Mouse (Mus musculus) neural tube, embryonic 13.5 days (tissue): ENCODE data around the gene Vill. TPM values are rescaled to one million over a fixed set of nuclear protein-coding genes. Genes with fewer than 3 reads are reported as not detected.
A peak's percentile ranks its signal among the peaks of the same experiment; 100 is the strongest.

ENCODE experiments used
- ATAC-seq: fragments of 200-750 bp; cut with Nextera tagmentation; 2 replicates; pipeline ENCODE4 v1.8.0; 2017; ENCODE audit warnings: low read depth, mild to moderate bottlenecking, moderate TSS enrichment, moderate library complexity
- H3K27ac ChIP-seq: fragments of 300-500 bp; sonication (generic); replicated peaks from 2 replicates; pipeline ENCODE4 v1.5.1; 2015; ENCODE audit warnings: moderate library complexity, mild to moderate bottlenecking, inconsistent platforms
- H3K27me3 ChIP-seq: fragments of 300-500 bp; sonication (generic); 2 replicates; pipeline ENCODE4 v1.6.1; 2015; ENCODE audit warnings: mild to moderate bottlenecking, inconsistent platforms
- H3K36me3 ChIP-seq: fragments of 300-500 bp; sonication (generic); 2 replicates; pipeline ENCODE4 v1.6.1; 2015; ENCODE audit warnings: mild to moderate bottlenecking, inconsistent platforms
- H3K4me1 ChIP-seq: fragments of 300-500 bp; sonication (generic); replicated peaks from 2 replicates; pipeline ENCODE4 v1.6.1; 2015; ENCODE audit warnings: inconsistent platforms
- H3K4me2 ChIP-seq: fragments of 300-500 bp; sonication (generic); 2 replicates; pipeline ENCODE4 v1.6.1; 2015; ENCODE audit warnings: inconsistent platforms, mild to moderate bottlenecking, moderate library complexity
- H3K4me3 ChIP-seq: fragments of 300-500 bp; sonication (generic); 2 replicates; pipeline ENCODE4 v1.5.1; 2015; ENCODE audit warnings: mild to moderate bottlenecking, inconsistent platforms
- H3K9ac ChIP-seq: fragments of 300-500 bp; sonication (generic); 2 replicates; pipeline ENCODE4 v1.6.1; 2015; ENCODE audit warnings: moderate library complexity, mild to moderate bottlenecking, inconsistent platforms
- H3K9me3 ChIP-seq: fragments of 300-500 bp; sonication (generic); 2 replicates; pipeline ENCODE4 v1.6.1; 2016; ENCODE audit warnings: inconsistent platforms
- WGBS: fragments of 180-500 bp; shearing (Covaris S2); methylation state at CpG from one replicate; pipeline ENCODE4 v1.1.7; 2015; 5-methylcytosine and 5-hydroxymethylcytosine counted together
- polyA plus RNA-seq: library from polyadenylated mRNA; unstranded; fragments of >200 nt; fragmentation: Nextera tagmentation; extraction: Ambion mirVana; gene quantifications from 2 replicates; pipeline ENCODE4 v1.2.1, GENCODE M21; 2015

The Vill gene
- polyA plus RNA-seq, 1 experiment from 2014 or later, result 6.9 TPM

GRCm38 (mm10) chr9:119027337-119027736 is 25.2 kb upstream of the Vill start:
- H3K4me2 ChIP-seq, result no peak overlapping the region
- 91% methylated on average over 7 of the region's 7 CpGs for WGBS
- ATAC-seq, result no peak

GRCm38 (mm10) chr9:119028226-119029195 is 24.1 kb upstream of the Vill start:
- no peak for ATAC-seq
- no peaks in the 10 kb centered on the region for H3K27me3 ChIP-seq
- H3K4me2 ChIP-seq, result no peak overlapping the region
- 94% methylated on average over 27 of the region's 27 CpGs for WGBS
- H3K4me1 ChIP-seq, result peaks cover 28% of the 10 kb centered on the region
- H3K4me3 ChIP-seq, result no peak overlapping the region
- H3K36me3 ChIP-seq, result peaks cover 3% of the 10 kb centered on the region; the same call in 1 of the 2 replicates
- no peak overlapping the region for H3K9ac ChIP-seq
- no peak overlapping the region for H3K27ac ChIP-seq
- H3K9me3 ChIP-seq, result no peaks in the 10 kb centered on the region

More at GRCm38 (mm10) chr9:119027337-119027736, 25.2 kb upstream of the Vill start:
- Histone ChIP-seq H3K9ac (no peak overlapping the region), H3K27me3 (no peaks in the 10 kb centered on the region), H3K4me1 (peaks cover 16% of the 10 kb centered on the region), H3K4me3 (no peak overlapping the region), H3K36me3 (peaks cover 3% of the 10 kb centered on the region; the same call in 1 of the 2 replicates), H3K27ac (no peak overlapping the region), H3K9me3 (no peaks in the 10 kb centered on the region)

- Histone ChIP-seq H3K4me3 (no peak overlapping the region), H3K36me3 (peaks cover 3% of the 10 kb centered on the region; the same call in 1 of the 2 replicates), H3K4me2 (no peak overlapping the region), H3K27me3 (no peaks in the 10 kb centered on the region), H3K27ac (no peak overlapping the region), H3K9me3 (no peaks in the 10 kb centered on the region), H3K9ac (no peak overlapping the region), H3K4me1 (peaks cover 38% of the 10 kb centered on the region)
- 50% methylated on average over 7 of the region's 7 CpGs for WGBS
- ATAC-seq, result no peak
These were observed 23.0 kb upstream of the Vill start for GRCm38 (mm10) chr9:119029568-119029967.

GRCm38 (mm10) chr9:119031038-119031437 is 21.5 kb upstream of the Vill start:
- H3K4me1 ChIP-seq, result peaks cover 52% of the 10 kb centered on the region
- no peak overlapping the region for H3K9ac ChIP-seq
- no peak overlapping the region for H3K4me3 ChIP-seq
- no peak overlapping the region for H3K27ac ChIP-seq
- H3K36me3 ChIP-seq, result peaks cover 3% of the 10 kb centered on the region; the same call in 1 of the 2 replicates
- no peak overlapping the region for H3K4me2 ChIP-seq
- ATAC-seq, result no peak
- 82% methylated on average over 4 of the region's 4 CpGs for WGBS
- no peaks in the 10 kb centered on the region for H3K27me3 ChIP-seq
- no peaks in the 10 kb centered on the region for H3K9me3 ChIP-seq

GRCm38 (mm10) chr9:119031772-119032171 is 20.8 kb upstream of the Vill start:
- H3K27ac ChIP-seq, result peak overlapping the region; percentile 82
- H3K4me3 ChIP-seq, result no peak overlapping the region
- no peak for ATAC-seq
- no peak overlapping the region for H3K4me2 ChIP-seq
- 0 out of 2 replicates have a peak overlapping the region, but pooled peaks have one; percentile 9 for H3K9ac ChIP-seq
- H3K9me3 ChIP-seq, result no peaks in the 10 kb centered on the region
- no peaks in the 10 kb centered on the region for H3K27me3 ChIP-seq
- 75% methylated on average over 14 of the region's 14 CpGs for WGBS
- peaks cover 3% of the 10 kb centered on the region; the same call in 1 of the 2 replicates for H3K36me3 ChIP-seq
- peaks cover 60% of the 10 kb centered on the region for H3K4me1 ChIP-seq

GRCm38 (mm10) chr9:119032538-119032937 is 20.0 kb upstream of the Vill start:
- no peak for ATAC-seq
- 0 out of 2 replicates have a peak, but pooled peaks cover 5% of the 10 kb centered on the region for H3K36me3 ChIP-seq
- H3K27me3 ChIP-seq, result no peaks in the 10 kb centered on the region
- H3K9ac ChIP-seq, result peak overlapping the region; percentile 9; the same call in 1 of the 2 replicates
- WGBS, result 43% methylated on average over 9 of the region's 9 CpGs
- no peak overlapping the region for H3K4me3 ChIP-seq
- no peak overlapping the region for H3K4me2 ChIP-seq
- peak overlapping the region; percentile 82 for H3K27ac ChIP-seq
- peaks cover 66% of the 10 kb centered on the region for H3K4me1 ChIP-seq
- no peaks in the 10 kb centered on the region for H3K9me3 ChIP-seq

GRCm38 (mm10) chr9:119033111-119033921 is 19.3 kb upstream of the Vill start:
- ATAC-seq, result peak; percentile 80
- H3K27ac ChIP-seq, result peak overlapping the region; percentile 82
- 62% methylated on average over 19 of the region's 19 CpGs for WGBS

GRCm38 (mm10) chr9:119034069-119034468 is 18.5 kb upstream of the Vill start:
- Histone ChIP-seq H3K27me3 (no peaks in the 10 kb centered on the region), H3K4me3 (no peak overlapping the region), H3K9me3 (no peaks in the 10 kb centered on the region), H3K36me3 (peaks cover 9% of the 10 kb centered on the region; the same call in 1 of the 2 replicates), H3K4me1 (peaks cover 68% of the 10 kb centered on the region), H3K4me2 (no peak overlapping the region), H3K9ac (no peak overlapping the region), H3K27ac (peak overlapping the region; percentile 82)
- peak; percentile 51 for ATAC-seq
- WGBS, result 71% methylated on average over 8 of the region's 8 CpGs

More at GRCm38 (mm10) chr9:119033111-119033921, 19.3 kb upstream of the Vill start:
- Histone ChIP-seq H3K27me3 (no peaks in the 10 kb centered on the region), H3K4me2 (no peak overlapping the region), H3K36me3 (0 out of 2 replicates have a peak, but pooled peaks cover 5% of the 10 kb centered on the region), H3K9ac (peak overlapping the region; percentile 9; the same call in 1 of the 2 replicates), H3K4me3 (no peak overlapping the region), H3K4me1 (peaks cover 68% of the 10 kb centered on the region), H3K9me3 (no peaks in the 10 kb centered on the region)

GRCm38 (mm10) chr9:119034676-119035665 is 17.6 kb upstream of the Vill start:
- Histone ChIP-seq H3K36me3 (peaks cover 10% of the 10 kb centered on the region; the same call in 1 of the 2 replicates), H3K27me3 (no peaks in the 10 kb centered on the region), H3K9me3 (no peaks in the 10 kb centered on the region), H3K4me3 (no peak overlapping the region), H3K9ac (0 out of 2 replicates have a peak overlapping the region, but pooled peaks have one; percentile 26), H3K27ac (peak overlapping the region; percentile 82), H3K4me2 (no peak overlapping the region), H3K4me1 (peaks cover 66% of the 10 kb centered on the region)
- ATAC-seq, result no peak
- WGBS, result 62% methylated on average over 29 of the region's 29 CpGs

GRCm38 (mm10) chr9:119035836-119036235 is 16.7 kb upstream of the Vill start:
- 75% methylated on average over 7 of the region's 7 CpGs for WGBS
- Histone ChIP-seq H3K36me3 (peaks cover 16% of the 10 kb centered on the region; the same call in 1 of the 2 replicates), H3K9me3 (no peaks in the 10 kb centered on the region), H3K4me2 (no peak overlapping the region), H3K4me1 (peaks cover 72% of the 10 kb centered on the region), H3K9ac (no peak overlapping the region), H3K27ac (peak overlapping the region; percentile 82; the same call in 1 of the 2 replicates), H3K4me3 (no peak overlapping the region), H3K27me3 (no peaks in the 10 kb centered on the region)
- no peak for ATAC-seq
